Mouse (Mus musculus) regulatory T cell (primary cell): ENCODE data around the gene Dus2.

ENCODE experiments used
- in situ Hi-C: fragments of 300-600 bp; cut with MboI, MseI; formaldehyde crosslinking; loops from one replicate; pipeline ENCODE4 v1.15.1; 2025; ENCODE audit warnings: high pct_unique_total_duplicates

The Dus2 gene

DNA sequence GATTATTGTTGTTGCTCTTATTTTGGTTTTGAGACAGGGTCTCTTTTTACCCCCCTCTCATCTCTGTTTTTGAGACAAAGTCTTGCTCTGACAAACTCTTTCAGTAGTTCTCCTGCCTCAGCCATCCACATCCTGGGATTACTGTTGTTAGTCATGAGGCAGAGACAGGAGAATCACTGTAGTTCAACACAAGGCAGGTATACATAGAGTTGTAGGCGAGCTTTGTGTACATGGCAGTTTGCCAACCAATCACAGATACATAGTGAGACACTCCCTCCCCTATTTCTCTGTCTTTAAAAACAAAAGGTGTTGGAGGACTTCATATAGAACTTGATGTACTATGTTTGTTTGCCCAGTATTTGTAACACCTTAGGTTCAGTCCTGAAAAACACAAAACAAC lies 83.5 kb downstream of the Dus2 start:
- in situ Hi-C loops, result loop anchor here (25.0 kb wide), 1 partner anchor 1437 kb away; the partner anchor contains the start of genes Ciao2b and Rrad

DNA sequence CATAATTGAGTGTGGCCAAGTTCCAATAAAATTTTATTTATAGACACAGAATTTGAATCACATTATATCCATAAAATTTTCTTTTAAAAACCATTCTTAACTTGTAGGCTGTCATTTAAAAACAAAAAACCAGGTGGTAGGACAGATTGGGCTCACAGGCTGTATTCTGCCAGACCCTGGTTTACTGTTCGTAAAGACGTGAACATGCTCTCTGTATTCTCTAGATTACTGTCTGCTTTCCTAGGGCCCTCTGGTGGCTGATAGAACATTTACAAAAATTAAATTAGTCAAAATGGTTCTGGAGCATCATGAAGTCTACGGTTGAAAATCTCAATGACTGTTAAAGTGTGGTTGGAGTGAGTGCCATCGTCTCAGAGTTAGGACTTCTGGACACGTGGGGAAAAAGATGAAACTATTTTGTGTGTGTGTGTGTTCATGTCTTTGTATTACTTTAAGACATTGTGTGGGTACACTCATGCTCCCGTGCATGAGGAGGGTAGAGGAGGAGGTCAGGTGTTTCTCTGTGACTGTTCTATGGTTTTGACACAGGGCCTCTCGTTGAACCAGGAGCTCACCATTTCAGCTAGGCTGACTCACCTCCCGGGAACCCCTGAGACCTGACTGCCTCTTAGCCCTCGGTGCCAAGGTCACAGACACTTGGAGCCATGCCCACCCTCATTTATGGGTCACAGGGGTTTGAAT lies 84.2 kb downstream of the Dus2 start:
- in situ Hi-C loops, result no loop called here

DNA sequence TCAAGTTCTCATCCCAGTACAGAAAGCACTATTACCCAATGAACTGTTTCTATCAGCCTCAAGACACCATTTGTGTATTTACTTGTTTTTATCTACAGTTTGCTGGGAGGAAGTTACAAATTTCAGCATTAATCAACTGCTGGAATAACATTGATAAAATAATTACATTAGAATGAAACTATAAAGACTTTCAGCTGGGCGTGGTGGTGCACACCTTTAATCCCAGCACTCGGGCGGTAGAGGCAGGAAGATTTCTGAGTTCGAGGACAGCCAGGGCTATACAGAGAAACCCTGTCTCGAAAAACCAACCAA lies 84.7 kb downstream of the Dus2 start:
- in situ Hi-C loops, result no loop called here

DNA sequence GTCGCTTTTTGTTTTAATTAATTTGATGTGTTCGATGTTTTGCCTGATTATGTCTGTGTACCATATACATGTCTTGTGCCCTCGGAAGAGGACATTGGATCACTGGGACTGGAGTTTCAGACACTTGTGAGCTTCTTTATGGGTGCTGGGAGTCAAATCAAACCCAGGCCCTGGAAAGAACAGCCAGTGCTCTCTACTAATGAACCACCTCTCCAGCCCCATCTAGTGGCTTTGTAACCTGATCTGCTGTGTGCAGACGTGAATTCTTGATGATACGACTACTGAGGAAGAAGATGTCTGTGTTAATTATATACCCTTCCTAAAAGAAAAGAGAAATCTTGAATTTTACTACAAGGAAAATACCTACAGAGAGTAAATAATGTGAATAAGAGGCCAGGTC lies 85.5 kb downstream of the Dus2 start:
- in situ Hi-C loops, result no loop called here

DNA sequence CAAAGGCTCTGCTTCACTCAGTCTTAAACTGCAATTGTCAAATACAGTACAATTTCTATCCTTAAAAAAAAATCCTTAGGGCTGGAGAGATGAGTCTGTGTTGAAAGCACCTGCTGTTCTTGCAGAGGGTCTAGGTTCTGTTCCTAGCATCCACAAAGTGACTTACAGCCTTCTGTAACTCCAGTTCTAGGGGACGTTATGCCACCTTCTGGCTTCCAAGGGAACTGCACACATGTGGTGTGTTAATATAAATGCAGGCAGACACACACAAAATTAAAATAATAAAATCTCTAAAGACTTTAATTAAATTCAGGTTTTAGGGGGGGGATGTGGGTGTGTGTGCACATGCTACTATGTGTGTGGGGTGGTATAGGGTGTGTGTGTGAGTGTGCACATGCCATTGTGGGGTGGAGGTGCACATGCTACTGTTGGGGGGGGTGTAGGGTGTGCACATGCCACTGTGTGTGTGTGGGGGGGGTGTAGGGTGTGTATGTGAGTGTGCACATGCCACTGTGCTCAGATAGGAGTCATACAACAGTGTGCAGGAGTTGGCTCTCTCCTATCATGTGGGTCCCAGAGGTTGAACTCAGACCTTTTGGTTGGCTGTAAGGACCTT lies 86.4 kb downstream of the Dus2 start:
- in situ Hi-C loops, result no loop called here

DNA sequence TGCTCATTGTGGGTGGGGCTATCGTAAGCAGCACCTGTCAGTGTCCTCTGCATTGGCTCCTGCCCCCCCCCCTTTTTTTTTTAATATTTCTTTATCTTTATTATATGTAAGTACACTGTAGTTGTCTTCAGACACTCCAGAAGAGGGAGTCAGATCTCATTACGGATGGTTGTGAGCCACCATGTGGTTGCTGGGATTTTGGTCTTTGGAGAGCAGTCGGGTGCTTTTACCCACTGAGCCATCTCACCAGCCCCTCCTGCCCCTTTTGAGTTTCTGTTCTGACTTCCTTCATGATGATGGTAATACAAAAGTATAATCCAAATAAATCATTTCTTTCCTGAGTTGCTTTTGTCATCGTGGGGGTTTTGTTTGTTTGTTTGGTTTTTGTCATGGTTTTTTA lies 111.2 kb downstream of the Dus2 start:
- in situ Hi-C loops, result no loop called here
